Mouse (Mus musculus) spleen, adult 2 months (tissue): ENCODE measurements around the gene Ndufaf3.

Experiments
- CTCF ChIP-seq: fragments of 200-500 bp; IDR thresholded peaks from 2 replicates; pipeline ENCODE4 v1.5.1; 2011; ENCODE audit warnings: mild to moderate bottlenecking, inconsistent platforms; ENCODE audit not compliant: insufficient read depth, insufficient read length, insufficient replicate concordance; ENCODE audit errors: extremely low read depth
- POLR2A ChIP-seq: fragments of 200-500 bp; IDR thresholded peaks from 2 replicates; pipeline ENCODE4 v1.6.1; 2011; ENCODE audit warnings: low read depth, low read length, inconsistent platforms

GRCm38 (mm10) chr9:108540846-108541245 is 26.4 kb downstream of the Ndufaf3 start:
- no peak for TF ChIP-seq CTCF
- TF ChIP-seq POLR2A, result no peak
